Mouse (Mus musculus) neural tube, embryonic 12.5 days (tissue): Measurements from ENCODE around the gene Siglecg. TPM values are rescaled to one million over a fixed set of nuclear protein-coding genes. Genes with fewer than 3 reads are reported as not detected.
A peak's percentile ranks its signal among the peaks of the same experiment; 100 is the strongest.
"Not testable (repeated sequence)": the region's sequence is repeated elsewhere in the genome, so short reads cannot be mapped to it uniquely, and the experiment has no call there.

Experiments
- ATAC-seq: fragments of 200-750 bp; cut with Nextera tagmentation; 2 replicates; pipeline ENCODE4 v1.8.0; 2017; ENCODE audit warnings: low read depth, mild to moderate bottlenecking, moderate TSS enrichment, moderate library complexity; ENCODE audit not compliant: low FRiP score
- H3K27ac ChIP-seq: fragments of 300-500 bp; sonication (generic); 2 replicates; pipeline ENCODE4 v1.5.1; 2016
- H3K27me3 ChIP-seq: fragments of 300-500 bp; sonication (generic); replicated peaks from 2 replicates; pipeline ENCODE4 v1.6.1; 2016; ENCODE audit warnings: mild to moderate bottlenecking
- H3K36me3 ChIP-seq: fragments of 300-500 bp; sonication (generic); 2 replicates; pipeline ENCODE4 v1.6.1; 2016; ENCODE audit warnings: mild to moderate bottlenecking
- H3K4me1 ChIP-seq: fragments of 300-500 bp; sonication (generic); 2 replicates; pipeline ENCODE4 v1.6.1; 2016
- H3K4me2 ChIP-seq: fragments of 300-500 bp; sonication (generic); replicated peaks from 2 replicates; pipeline ENCODE4 v1.6.1; 2016; ENCODE audit warnings: mild to moderate bottlenecking
- H3K4me3 ChIP-seq: fragments of 300-500 bp; sonication (generic); 2 replicates; pipeline ENCODE4 v1.5.1; 2016
- H3K9ac ChIP-seq: fragments of 300-500 bp; sonication (generic); 2 replicates; pipeline ENCODE4 v1.6.1; 2016; ENCODE audit warnings: mild to moderate bottlenecking
- H3K9me3 ChIP-seq: fragments of 300-500 bp; sonication (generic); 2 replicates; pipeline ENCODE4 v1.6.1; 2016; ENCODE audit warnings: mild to moderate bottlenecking
- WGBS: fragments of 180-500 bp; shearing (Covaris S2); methylation state at CpG from one replicate; pipeline ENCODE4 v1.1.7; 2016; 5-methylcytosine and 5-hydroxymethylcytosine counted together
- polyA plus RNA-seq: library from polyadenylated mRNA; unstranded; fragments of >200 nt; fragmentation: Nextera tagmentation; extraction: Ambion mirVana; gene quantifications from 2 replicates; pipeline ENCODE4 v1.2.1, GENCODE M21; 2016

Gene Siglecg
- polyA plus RNA-seq: 0.20 TPM in 1 of 2 replicates, not detected in the other

DNA sequence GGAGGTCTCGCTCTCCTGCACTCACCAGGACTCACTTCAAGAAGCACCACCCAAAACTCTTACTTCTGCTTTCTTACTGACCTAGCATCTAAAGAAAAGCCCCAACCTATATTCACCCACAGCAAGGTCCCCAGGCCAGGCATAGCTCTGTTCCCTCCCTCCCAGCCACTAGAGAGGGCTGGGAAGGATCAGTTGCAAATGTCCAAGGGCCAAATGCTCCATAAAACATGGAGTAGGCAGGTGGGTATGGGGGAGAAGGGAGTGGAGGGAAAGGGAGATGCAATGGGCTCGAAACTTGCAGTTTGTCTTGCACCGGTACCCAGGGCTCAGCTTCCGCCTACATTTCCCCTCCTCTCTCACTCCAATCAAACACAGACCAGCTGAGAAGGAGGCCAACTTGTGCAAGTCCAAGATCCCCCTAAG lies at the start of gene Siglecg:
Gene Siglecg (plus strand): TSS at position 74 of the 423 bp plus-strand sequence.
- 90% methylated on average over 4 of the region's 4 CpGs for WGBS
- no peak for ATAC-seq

DNA sequence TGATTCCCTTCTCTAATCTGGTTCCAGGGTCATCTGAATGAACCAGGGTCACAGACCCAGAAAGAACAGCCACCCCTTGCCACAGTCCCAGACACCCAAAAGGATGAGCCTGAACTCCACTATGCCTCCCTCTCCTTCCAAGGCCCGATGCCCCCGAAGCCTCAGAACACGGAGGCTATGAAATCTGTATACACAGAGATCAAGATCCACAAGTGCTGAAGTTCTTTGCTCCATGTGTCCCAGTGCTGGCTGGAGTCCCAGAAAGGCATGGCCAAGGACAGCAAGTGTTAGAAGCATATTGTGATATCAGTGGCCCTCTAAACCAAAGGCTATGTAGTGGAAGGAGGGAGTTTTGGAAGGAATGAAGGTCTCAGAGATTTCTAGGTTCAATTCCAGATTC lies 49.4 kb upstream of the Siglecg start:
- H3K9me3 ChIP-seq: no peaks in the 10 kb centered on the region
- H3K27ac ChIP-seq: no peak overlapping the region
- no peak overlapping the region for H3K9ac ChIP-seq
- no peak for ATAC-seq
- H3K27me3 ChIP-seq: no peaks in the 10 kb centered on the region
- no peaks in the 10 kb centered on the region for H3K36me3 ChIP-seq
- no peaks in the 10 kb centered on the region; the same call in 1 of the 2 replicates for H3K4me1 ChIP-seq
- no peak overlapping the region for H3K4me3 ChIP-seq
- H3K4me2 ChIP-seq: no peak overlapping the region
- 92% methylated on average over 3 of the region's 3 CpGs for WGBS

More for the DNA sequence above, at the start of gene Siglecg:
- H3K36me3 ChIP-seq: no peaks in the 10 kb centered on the region
- H3K4me3 ChIP-seq: no peak within 1 kb of the TSS
- H3K9ac ChIP-seq: no peak within 1 kb of the TSS
- H3K4me1 ChIP-seq: no peaks in the 10 kb centered on the region
- H3K4me2 ChIP-seq: no peak within 1 kb of the TSS
- H3K27ac ChIP-seq: no peak within 1 kb of the TSS
- H3K27me3 ChIP-seq: no peaks in the 10 kb centered on the region
- H3K9me3 ChIP-seq: no peaks in the 10 kb centered on the region

DNA sequence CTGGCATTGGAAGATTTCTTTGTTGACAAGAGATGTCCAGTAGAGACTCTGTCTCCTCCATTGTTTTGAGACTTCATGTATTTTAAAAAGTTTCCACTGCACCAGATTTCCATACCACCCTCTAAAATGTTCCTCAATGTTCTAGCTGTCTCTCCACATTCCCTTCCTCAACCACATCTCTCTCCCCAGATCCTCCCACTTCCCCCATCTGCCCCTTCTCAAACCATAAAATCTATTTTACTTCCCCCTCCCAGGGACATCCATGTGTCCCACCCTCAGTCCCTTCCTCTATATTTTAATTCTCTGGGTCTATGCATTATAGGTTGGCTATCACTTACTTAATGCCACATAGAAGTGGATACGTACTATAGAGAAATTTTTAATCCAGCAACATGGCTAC lies 46.6 kb upstream of the Siglecg start:
- no peak overlapping the region for H3K9ac ChIP-seq
- H3K27me3 ChIP-seq: no peaks in the 10 kb centered on the region
- ATAC-seq: no peak
- H3K4me3 ChIP-seq: no peak overlapping the region
- H3K9me3 ChIP-seq: no peaks in the 10 kb centered on the region
- WGBS: 91% methylated on average over 1 of the region's 1 CpGs
- no peak overlapping the region for H3K27ac ChIP-seq
- no peak overlapping the region for H3K4me2 ChIP-seq
- no peaks in the 10 kb centered on the region for H3K4me1 ChIP-seq
- H3K36me3 ChIP-seq: no peaks in the 10 kb centered on the region

DNA sequence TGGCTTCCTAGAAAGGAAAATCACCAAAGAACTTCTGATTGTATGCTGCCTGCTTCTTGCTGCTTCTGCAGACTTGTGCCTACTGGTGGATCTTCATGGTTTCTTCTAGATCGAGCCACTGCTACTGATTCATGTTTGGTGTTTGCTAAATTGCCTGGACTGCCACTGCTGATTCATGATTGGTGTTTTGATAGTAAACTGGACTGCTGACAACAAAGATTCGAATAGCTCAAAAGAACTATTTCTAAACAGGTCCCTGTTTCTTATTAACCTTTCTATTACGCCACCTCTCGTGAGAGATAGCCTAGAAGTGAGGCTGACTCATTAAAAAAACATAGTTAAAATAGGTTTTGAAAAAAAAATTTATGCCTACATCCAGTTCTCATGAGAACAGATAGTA lies 46.0 kb upstream of the Siglecg start:
- no peaks in the 10 kb centered on the region for H3K36me3 ChIP-seq
- WGBS: 76% methylated on average over 4 of the region's 4 CpGs
- no peak overlapping the region for H3K27ac ChIP-seq
- no peaks in the 10 kb centered on the region for H3K4me1 ChIP-seq
- no peaks in the 10 kb centered on the region for H3K9me3 ChIP-seq
- no peak overlapping the region for H3K4me3 ChIP-seq
- no peak overlapping the region for H3K4me2 ChIP-seq
- no peak for ATAC-seq
- H3K9ac ChIP-seq: no peak overlapping the region
- H3K27me3 ChIP-seq: no peaks in the 10 kb centered on the region

DNA sequence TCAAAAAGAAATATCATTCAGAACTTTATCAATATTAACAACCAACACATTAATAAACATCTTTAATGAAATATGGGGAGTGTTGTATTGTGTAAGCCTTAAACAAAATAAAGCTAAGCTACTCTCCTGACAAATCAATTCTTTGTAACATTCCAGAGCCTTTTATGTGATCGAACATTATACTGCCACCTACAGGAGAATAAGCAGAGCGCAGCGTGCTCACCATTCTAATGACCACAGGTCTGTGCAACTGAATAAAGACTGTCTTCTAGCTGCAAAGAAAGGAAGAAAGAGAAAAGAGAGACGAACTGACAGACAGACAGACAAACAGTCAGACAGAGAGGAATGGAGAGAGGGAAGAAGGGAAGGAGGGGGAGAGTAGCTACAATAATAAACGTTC lies 29.8 kb upstream of the Siglecg start:
- no peak for ATAC-seq
- no peaks in the 10 kb centered on the region for H3K9me3 ChIP-seq
- WGBS: 25% methylated on average over 5 of the region's 5 CpGs
- no peak overlapping the region for H3K4me3 ChIP-seq
- H3K4me2 ChIP-seq: no peak overlapping the region
- no peak overlapping the region for H3K9ac ChIP-seq
- no peaks in the 10 kb centered on the region for H3K4me1 ChIP-seq
- H3K27ac ChIP-seq: no peak overlapping the region
- H3K27me3 ChIP-seq: no peaks in the 10 kb centered on the region
- no peaks in the 10 kb centered on the region for H3K36me3 ChIP-seq

DNA sequence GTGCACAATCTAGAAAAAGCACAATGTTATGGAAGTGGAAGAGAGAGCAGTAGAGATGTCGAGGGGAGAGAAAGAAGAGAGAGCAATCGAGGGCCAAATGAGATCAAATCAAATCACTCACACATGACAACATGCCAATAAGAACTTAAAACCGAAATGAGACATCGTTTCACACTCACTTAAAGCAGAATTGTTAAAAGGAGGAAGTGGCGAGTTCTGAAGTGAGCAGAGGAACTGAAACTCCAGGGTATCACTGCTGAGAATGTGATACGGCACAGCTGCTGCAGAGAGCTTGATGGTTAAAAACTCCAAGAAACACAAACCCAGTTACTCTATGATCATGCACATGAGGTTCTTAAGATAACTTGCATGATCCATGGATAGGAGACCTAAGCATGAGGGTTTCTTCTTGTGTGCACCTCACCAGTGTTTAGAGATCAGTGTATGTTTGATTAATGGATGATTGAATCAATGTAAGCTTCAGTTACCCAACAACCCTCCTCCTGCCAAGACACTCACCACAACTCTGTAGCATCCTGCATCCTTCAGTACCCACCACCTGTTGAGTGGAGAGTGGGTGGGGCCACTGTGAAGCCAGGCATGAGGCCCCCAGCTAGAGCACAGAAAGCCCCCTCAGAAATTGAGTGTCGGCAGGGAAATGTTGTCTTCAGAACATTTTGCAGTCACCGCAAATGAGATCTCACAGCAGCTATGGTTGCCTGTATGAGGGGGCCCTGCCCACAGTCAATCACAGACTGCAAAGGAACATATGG lies 15.5 kb upstream of the Siglecg start:
- Histone ChIP-seq H3K27me3 (no peaks in the 10 kb centered on the region), H3K36me3 (no peaks in the 10 kb centered on the region), H3K9me3 (no peaks in the 10 kb centered on the region), H3K4me2 (no peak overlapping the region), H3K4me3 (no peak overlapping the region), H3K4me1 (no peaks in the 10 kb centered on the region), H3K27ac (no peak overlapping the region), H3K9ac (no peak overlapping the region)
- no peak for ATAC-seq
- WGBS: 80% methylated on average over 8 of the region's 8 CpGs

DNA sequence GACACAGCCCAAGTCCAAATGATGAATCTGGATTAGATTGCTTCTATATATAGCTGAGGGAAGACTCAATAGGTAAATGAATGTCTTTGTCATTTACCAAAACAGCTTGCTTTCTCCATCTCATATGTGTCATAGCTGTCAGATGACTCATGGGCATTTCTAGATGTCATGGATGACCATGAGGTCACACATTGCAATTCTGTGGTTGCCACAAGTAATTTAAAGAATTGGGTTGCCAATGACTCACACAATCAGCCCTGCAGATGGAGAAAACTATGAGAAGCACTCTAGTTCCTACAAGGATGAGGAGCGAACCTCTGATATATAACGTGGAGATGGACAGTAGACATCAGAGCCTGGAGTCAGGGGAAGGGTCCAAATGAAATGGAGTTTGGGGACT lies 8.5 kb upstream of the Siglecg start:
- Histone ChIP-seq H3K9ac (no peak overlapping the region), H3K27ac (no peak overlapping the region), H3K36me3 (no peaks in the 10 kb centered on the region), H3K27me3 (no peaks in the 10 kb centered on the region), H3K4me3 (no peak overlapping the region), H3K9me3 (no peaks in the 10 kb centered on the region), H3K4me2 (no peak overlapping the region), H3K4me1 (no peaks in the 10 kb centered on the region)
- no peak for ATAC-seq
- 88% methylated on average over 2 of the region's 2 CpGs for WGBS

DNA sequence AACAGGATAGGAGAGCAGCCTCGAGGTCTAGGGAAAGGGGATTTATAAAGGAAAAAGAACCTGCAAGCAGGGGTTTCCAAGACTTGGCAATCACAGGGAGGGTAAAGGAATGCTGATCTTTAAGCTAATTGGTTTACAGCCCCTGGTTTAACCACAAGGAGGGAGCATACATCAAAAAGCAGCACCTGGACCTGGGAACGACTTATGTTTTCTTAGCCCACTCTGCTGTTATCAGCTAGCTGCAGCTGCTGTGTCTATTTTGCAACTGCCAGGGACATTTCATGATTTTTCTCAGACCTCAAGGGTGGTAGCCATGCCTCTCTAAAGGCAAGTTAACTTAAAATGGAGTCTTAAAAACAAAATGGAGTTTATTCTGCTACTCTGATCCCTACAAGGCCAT lies 5.3 kb upstream of the Siglecg start:
- no peak overlapping the region for H3K27ac ChIP-seq
- H3K4me2 ChIP-seq: no peak overlapping the region
- no peaks in the 10 kb centered on the region for H3K9me3 ChIP-seq
- ATAC-seq: no peak
- H3K9ac ChIP-seq: no peak overlapping the region
- H3K4me1 ChIP-seq: no peaks in the 10 kb centered on the region
- no peak overlapping the region for H3K4me3 ChIP-seq
- H3K27me3 ChIP-seq: no peaks in the 10 kb centered on the region
- 32% methylated on average over 2 of the region's 2 CpGs for WGBS
- H3K36me3 ChIP-seq: no peaks in the 10 kb centered on the region

DNA sequence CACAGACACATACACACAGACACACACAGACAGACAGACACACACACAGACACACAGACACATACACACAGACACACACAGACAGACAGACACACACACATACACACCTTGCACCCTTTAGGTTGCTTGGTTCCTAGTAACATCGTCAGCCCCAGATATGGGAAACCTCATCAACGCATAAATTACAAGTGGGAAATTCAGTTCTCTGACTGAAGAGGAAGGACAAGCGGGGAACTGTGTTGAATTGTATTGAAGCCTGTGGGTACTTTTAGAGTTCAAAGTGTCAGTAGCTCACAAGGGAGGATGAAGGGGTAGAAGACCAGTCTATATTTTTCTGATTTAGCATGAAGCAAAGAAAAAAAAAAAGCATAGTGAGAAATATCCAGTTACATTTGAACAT lies 431 bp upstream of the Siglecg start:
- 88% methylated on average over 3 of the region's 3 CpGs for WGBS
- no peaks in the 10 kb centered on the region for H3K4me1 ChIP-seq
- H3K9ac ChIP-seq: no peak overlapping the region
- no peak overlapping the region for H3K4me3 ChIP-seq
- no peak overlapping the region for H3K4me2 ChIP-seq
- no peaks in the 10 kb centered on the region for H3K27me3 ChIP-seq
- no peaks in the 10 kb centered on the region for H3K36me3 ChIP-seq
- no peak overlapping the region for H3K27ac ChIP-seq
- no peak for ATAC-seq
- no peaks in the 10 kb centered on the region for H3K9me3 ChIP-seq

DNA sequence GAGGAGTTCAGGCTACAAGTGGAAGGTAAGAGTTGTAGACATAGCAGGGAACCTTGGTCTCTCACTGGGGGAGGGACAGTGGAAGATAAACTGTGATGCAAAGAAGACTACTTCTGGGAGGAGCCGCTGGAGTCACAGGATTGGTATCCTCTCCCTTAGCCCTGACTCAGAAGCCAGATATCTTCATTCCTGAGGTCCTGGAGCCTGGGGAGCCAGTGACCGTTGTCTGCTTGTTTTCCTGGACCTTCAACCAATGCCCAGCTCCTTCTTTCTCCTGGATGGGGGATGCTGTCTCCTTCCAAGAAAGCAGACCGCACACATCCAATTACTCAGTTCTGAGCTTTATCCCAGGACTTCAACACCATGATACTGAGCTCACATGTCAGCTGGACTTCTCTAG lies 1.1 kb downstream of the Siglecg start:
- no peaks in the 10 kb centered on the region for H3K36me3 ChIP-seq
- no peak for ATAC-seq
- H3K4me3 ChIP-seq: no peak overlapping the region
- H3K9me3 ChIP-seq: no peaks in the 10 kb centered on the region
- no peak overlapping the region for H3K9ac ChIP-seq
- WGBS: 75% methylated on average over 3 of the region's 3 CpGs
- H3K4me2 ChIP-seq: no peak overlapping the region
- no peaks in the 10 kb centered on the region for H3K27me3 ChIP-seq
- H3K4me1 ChIP-seq: no peaks in the 10 kb centered on the region
- H3K27ac ChIP-seq: no peak overlapping the region

DNA sequence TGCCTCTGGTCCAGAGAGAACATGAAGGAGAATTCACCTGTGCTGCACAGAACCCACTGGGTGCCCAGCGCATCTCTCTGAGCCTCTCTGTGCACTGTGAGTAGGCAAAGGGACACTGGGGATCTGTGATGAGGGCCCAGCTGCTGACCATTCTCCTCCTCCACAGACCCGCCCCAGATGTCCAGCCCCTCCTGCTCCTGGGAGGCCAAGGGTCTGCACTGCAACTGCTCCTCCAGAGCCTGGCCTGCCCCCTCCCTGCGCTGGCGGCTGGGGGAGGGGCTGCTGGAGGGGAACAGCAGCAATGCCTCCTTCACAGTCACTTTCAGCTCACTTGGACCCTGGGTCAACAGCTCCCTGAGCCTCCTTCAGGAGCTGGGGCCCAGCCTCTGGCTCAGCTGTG lies 3.7 kb downstream of the Siglecg start:
- H3K4me3 ChIP-seq, ATAC-seq, H3K9ac ChIP-seq, H3K4me2 ChIP-seq, H3K27ac ChIP-seq, H3K36me3 ChIP-seq, H3K9me3 ChIP-seq, H3K27me3 ChIP-seq, H3K4me1 ChIP-seq: not testable (repeated sequence)
- WGBS: 30% methylated on average over 4 of the region's 4 CpGs

DNA sequence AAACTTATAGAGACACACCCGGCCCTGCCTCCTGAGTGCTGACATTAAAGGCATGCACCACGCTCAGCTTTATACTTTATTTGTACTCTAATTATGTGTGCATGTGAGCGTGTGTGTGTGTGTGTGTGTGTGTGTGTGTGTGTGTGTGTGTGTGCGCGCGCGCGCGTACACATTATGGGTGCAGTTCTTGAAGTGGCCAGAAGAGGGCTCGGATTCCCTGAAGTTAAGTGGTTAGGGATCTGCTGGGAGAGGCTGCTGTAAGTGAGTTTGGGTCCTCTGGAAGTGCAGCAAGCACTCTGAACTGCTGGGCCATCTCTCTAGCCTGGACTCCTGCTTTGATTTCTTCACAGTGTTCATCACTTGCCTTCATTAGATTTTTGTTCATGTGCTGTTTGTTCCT lies 9.3 kb downstream of the Siglecg start:
- Histone ChIP-seq H3K27ac (no peak overlapping the region), H3K36me3 (no peaks in the 10 kb centered on the region), H3K9ac (no peak overlapping the region), H3K4me2 (no peak overlapping the region), H3K27me3 (no peaks in the 10 kb centered on the region), H3K4me3 (no peak overlapping the region), H3K9me3 (peaks cover 7% of the 10 kb centered on the region), H3K4me1 (no peaks in the 10 kb centered on the region)
- ATAC-seq: no peak
- WGBS: 85% methylated on average over 10 of the region's 10 CpGs

DNA sequence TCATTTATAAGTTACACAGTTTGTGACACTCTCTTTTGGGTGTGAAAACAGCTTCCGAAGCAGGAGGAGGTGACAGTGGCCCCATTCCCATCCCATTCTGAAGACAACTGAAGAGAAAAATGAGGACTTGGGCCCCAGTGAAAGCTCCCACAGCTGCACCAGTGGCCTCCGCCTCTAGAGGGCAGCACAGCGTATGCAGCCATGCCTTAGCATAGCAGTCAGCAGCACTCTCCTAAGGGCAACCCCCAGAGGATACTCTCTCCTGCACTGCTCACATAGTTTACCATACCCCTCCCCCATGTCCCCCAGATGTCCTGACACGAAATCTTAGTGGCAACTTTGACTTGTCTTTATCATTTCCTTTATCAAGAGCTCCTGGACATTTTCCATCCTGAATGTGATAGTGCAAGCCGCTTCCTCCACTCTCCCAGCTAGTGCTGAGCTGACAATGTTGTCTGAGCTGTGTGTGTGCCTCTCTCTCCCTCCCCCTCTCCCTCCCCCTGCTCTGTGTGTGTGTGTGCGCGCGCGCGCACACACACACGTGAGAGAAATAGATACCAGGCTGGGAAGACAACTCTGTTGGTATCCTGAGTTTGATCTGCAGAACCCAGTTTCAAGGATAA lies 15.1 kb downstream of the Siglecg start:
- Histone ChIP-seq H3K4me2 (0 out of 2 replicates have a peak overlapping the region, but pooled peaks have one; percentile 22), H3K27me3 (no peaks in the 10 kb centered on the region), H3K9me3 (no peaks in the 10 kb centered on the region), H3K36me3 (no peaks in the 10 kb centered on the region), H3K27ac (no peak overlapping the region), H3K4me3 (no peak overlapping the region), H3K9ac (no peak overlapping the region), H3K4me1 (no peaks in the 10 kb centered on the region)
- WGBS: 13% methylated on average over 11 of the region's 11 CpGs
- peak; percentile 93 for ATAC-seq
